Mouse (Mus musculus): Measurements from ENCODE around the gene Pctp. TPM values are rescaled to one million over a fixed set of nuclear protein-coding genes. Genes with fewer than 3 reads are reported as not detected.

The Pctp gene
- total RNA-seq, 4 experiments from 2014 or later: 3.5 to 5.1 (median 4.6) TPM

GRCm38 (mm10) chr11:89978353-89978831, 24.3 kb downstream of the Pctp start:
- DNase-seq (ENCODE audit: low spot score): peak; percentile 35

DNA sequence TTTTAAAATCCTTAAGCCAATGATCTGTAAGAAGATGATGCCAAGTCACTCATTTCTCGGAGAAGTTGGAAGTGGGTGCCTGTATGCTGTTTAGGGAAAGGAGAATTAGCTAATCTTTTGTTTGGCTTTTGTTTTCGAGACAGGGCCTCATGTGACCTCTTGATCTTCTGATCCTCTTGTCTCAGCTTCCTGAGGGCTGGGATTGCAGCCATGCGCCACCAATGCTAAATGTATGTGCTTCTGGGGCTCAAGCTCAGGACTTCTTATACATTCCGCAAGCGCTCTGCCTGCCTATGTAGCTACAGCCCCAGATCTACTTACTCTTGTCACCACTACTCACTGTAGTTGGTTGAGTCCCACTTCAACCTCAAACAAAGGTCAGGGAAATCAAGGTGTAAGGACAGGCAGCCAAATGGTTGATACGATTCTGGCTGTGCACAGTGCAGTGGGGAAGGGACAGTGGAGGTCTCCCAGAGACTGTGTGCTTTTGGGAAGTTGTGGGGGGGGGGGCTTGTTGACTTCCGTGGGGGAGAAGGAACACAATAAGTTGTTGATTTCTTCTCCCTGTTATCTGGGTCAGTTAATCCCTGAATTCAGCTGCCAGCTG, 24.8 kb downstream of the Pctp start:
- DNase-seq (ENCODE audit: low spot score): no peak

GRCm38 (mm10) chr11:89976361-89976760, 26.3 kb downstream of the Pctp start:
- no peak for DNase-seq (ENCODE audit: low spot score)

DNA sequence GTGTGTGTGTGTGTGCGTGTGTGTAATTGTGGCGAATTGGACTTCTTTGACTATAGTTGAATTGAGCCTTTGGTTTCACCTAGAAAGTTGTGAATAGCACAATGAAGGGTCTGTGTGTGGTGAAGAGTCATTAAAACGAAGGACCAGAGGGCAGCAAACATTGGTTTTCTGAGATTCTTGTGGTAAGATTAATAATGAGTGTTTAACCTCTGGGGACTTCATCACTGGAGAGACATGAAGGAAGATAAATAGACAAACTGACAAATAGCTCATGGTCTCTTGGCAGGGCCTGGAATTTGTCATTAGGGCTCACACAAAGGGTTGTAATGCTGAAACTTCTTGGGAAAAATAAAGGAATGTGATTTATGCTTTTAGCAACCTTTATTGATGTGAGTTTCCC, 31.4 kb downstream of the Pctp start:
- DNase-seq (ENCODE audit: low spot score): no peak

DNA sequence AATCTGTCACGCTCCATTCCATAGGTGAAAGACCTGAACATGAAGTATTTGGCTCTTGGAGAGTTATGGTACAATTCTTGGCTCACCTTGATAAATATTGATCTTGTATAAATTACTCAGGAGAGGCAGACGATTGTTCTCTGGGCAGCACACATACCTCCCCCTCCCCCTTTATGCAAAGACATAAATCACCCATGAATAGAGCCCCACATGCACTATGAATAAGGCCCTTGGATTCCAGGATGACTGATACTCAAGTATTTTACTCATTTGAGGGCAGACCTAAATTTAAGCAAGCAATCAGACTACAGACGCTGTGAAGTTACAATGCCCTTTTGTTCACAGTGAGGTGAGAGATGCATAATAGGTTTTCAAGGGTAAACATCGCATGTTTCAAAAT, 32.0 kb downstream of the Pctp start:
- no peak for DNase-seq (ENCODE audit: low spot score)

DNA sequence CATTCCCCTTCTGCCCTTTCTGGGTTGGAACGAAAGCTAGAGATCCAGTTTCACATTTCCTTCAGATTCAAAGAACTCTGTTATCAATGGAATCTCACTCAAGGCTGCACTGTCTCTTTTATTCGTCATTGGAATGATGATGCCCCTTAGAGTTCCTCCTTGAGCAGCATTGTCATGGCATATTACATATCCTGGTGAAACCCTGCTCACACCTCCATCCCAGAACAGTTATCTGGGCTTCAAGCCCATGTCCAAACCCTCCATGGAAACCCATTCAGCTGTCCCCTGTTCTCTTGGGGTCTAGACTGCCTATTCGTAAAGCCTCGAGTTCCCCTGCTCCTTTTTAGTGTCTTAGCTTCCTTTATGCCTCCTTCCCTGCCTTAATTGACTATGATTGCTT, 33.6 kb downstream of the Pctp start:
- no peak for DNase-seq (ENCODE audit: low spot score)

DNA sequence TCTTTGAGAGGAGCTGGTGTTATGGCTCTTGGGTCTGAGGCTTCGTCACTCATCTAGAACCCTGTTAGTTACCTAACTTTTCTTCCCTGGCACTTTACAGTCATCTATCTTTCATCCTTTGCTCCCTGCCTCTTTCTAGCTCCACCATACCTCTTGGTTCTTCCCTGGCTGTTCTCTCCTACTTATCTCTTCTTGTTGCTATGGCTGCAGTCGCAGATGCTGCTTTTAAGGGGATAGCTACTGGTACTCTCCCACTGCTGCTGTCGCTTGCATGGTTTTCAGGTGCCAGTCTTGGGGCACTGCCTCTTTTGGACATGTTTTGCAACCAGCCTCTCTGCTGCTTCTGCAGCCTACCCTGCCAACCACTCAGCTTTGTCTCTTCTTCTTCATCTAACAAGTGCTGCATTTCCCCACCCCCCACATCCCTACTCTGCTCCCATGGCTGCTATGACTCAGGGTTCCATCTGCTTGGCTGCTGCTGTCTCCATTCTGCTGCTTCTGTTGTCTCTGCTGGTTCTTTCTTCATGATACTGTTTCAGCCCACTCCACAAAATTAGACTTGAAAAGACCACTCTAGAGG, 51.9 kb downstream of the Pctp start:
- DNase-seq (ENCODE audit: low spot score): no peak

GRCm38 (mm10) chr11:89947806-89948205, 54.9 kb downstream of the Pctp start:
- DNase-seq (ENCODE audit: low spot score): no peak

- no peak for DNase-seq (ENCODE audit: low spot score)
Observed at GRCm38 (mm10) chr11:89945159-89945558, 57.5 kb downstream of the Pctp start.

DNA sequence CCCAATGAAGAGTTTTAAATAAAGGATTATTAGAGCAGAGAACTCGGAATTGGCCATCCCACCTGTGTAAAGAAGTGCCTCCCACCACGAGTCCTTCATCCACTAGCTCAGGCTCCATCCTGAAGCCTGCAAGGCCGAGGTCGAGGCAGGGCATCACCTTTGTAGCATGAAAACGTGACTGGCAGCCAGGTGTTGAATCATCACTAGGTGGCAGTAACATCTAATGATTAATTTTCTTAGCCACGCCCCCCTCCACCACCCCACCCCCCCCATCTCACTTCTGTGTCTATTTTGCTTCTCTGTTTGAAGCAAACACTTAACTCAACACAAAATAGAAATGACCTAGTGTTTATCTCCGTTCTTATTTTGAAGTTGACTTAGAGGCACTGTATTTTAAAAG, 65.5 kb downstream of the Pctp start:
- no peak for DNase-seq (ENCODE audit: low spot score)

Other genes starting within 250 kb of the Pctp start
- gene Ankfn1, start 225.2 kb downstream of the Pctp start, total RNA-seq (2022): not detected
- 10 to 100 TPM in 3 of 4 experiments, 1 to 10 TPM in 1; 8.6 to 12.2 (median 11.6) TPM for gene Tmem100, start 27.5 kb upstream of the Pctp start, total RNA-seq (2022)
- 1 to 10 TPM; 5.7 to 7.4 (median 7.1) TPM for gene Gm45716, start 184.8 kb upstream of the Pctp start, total RNA-seq (2022)
- 10 to 100 TPM; 23.7 to 34.1 (median 28.2) TPM for gene Mmd, start 246.6 kb upstream of the Pctp start, total RNA-seq (2022)

All from heart, adult 8-10 months (tissue).